Mouse (Mus musculus): ENCODE results near the gene Olfr568.

Olfr568 gene

DNA sequence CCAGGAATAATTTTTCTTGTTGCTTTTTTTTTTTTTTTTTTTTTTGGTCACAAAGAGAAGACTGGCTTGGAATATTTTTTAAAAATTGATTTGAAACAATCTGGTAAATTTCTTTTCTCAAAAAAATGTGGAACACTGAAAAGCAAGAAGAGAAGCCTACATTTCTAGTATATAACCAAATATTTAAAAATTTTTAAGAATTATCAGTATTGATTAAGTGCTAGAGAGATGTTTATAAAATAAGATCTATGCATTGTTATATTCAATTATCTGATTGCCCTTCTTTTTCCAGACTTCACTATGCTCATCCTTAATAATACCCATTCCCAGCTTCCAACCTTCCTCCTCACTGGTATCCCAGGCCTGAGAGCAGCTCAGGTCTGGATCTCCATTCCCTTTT lies at the start of gene Olfr568:
TSS of gene Olfr568 (plus strand) at position 301 of the 400 bp plus-strand sequence.
- DNase-seq: no peak

DNA sequence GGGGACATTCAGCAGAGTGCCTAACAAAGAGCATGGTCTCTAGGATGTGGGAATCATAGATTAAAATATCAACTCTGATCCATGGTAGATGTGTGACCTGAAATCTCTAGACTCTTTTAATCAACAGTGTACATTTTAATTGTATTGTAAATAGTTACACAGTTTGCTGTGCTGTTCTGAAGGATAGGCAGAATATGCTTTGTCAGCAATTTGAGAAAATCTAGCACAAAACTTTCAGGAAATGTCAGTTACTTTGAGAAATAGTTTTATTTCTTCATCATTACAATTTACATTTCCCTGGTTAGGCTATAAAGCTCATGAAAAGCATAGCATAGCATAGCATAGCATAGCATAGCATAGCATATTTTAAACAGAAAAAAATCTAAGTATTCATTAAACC lies 21.1 kb upstream of the Olfr568 start:
- no peak for DNase-seq

- DNase-seq: no peak
Measured at GRCm38 (mm10) chr7:102858665-102859064, 18.3 kb upstream of the Olfr568 start, which contains the start of gene Olfr566. TSS of gene Olfr566 (minus strand) at chr7:102858765.

DNA sequence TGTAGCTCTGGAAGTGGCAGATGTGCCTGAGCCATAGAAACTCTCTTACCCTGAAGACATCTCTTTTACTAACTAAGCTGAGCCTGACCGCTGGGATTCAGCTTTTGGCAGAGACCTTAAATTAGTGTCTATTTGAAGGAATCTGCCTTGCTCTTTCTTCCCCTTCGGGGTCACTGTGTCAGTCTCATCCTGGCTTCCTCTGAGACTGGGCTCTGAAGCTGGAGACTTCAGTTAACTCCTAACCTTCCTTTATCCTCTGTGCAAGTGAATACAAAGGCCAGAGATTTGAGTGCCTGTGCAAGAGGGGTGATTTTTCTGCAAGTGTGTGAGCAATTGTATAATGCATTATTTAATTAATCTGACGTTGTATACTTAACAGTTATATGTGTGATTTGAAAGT lies 13.9 kb downstream of the Olfr568 start, which contains the start of gene Olfr569:
TSS of gene Olfr569 (minus strand) at position 101 of the 400 bp plus-strand sequence.
- no peak for DNase-seq

GRCm38 (mm10) chr7:102915261-102915660 lies 38.3 kb downstream of the Olfr568 start:
- DNase-seq: no peak

GRCm38 (mm10) chr7:102916405-102916804 lies 39.5 kb downstream of the Olfr568 start:
- no peak for DNase-seq

GRCm38 (mm10) chr7:102917032-102917875 lies 40.3 kb downstream of the Olfr568 start, which contains the start of gene Olfr571:
TSS of gene Olfr571 (minus strand) at chr7:102917536.
- DNase-seq: no peak

DNA sequence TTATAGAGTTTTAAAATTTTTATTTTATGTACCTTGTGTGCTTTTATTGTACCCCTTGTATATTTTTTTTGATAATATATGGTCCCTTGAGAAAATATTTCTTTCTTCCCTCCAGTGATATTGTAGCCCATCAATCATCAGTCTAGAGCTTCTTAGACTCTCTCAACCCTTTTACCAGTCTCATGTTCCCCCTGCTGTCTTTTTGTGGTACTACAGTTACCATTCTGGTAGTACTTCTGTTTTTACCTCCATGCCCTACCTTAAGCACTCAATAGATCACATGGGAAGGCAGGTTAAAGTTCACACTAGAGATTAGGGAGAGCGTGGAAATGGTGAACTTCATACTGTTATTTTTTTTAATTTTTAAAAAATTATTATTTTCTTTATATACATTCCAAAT lies 42.7 kb downstream of the Olfr568 start:
- DNase-seq: peak; percentile 16

DNA sequence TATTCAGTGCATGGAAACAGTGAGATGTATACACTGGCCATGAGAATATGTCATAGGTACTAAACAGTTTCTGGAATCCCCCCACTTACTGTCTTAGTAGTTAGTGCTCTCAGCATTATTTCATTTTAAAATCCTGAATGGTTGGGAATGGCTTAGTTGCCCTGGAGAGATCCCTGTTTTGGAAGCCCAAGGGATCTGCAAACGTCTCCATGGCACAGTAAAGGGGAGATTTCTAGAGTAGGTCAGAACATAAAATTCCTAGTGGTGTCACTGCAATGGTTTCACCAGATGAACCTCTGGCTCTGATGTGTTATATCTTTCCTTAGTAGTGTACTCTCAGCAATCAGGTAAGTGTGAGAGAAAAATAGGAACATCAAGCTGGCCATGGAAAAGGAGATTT lies 47.2 kb downstream of the Olfr568 start, which contains the start of gene Olfr572:
TSS of gene Olfr572 (plus strand) at position 301 of the 400 bp plus-strand sequence.
- no peak for DNase-seq

DNA sequence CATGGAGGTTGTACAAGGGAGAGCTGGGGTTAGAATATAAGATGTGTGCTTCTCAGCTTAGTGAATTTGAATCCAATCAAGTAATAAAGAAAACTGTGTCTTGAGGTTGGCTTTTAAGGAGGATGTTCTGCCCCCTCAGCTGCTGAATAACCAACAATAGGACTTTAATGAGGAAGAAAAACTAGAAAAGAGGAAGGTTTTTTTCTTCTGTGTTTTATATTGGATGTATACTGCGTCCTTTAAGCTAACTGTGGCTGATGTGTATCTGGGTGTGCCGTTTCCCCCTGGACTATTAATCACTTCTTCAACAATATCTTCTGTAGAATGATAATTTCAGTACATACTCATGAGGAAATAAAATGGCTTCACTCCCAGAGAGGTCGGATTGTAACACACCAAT lies 50.2 kb downstream of the Olfr568 start:
- DNase-seq: no peak

Data from cerebellum, adult 9-10 months (tissue).